Mouse (Mus musculus): ENCODE data around the gene Kif12. TPM values are rescaled to one million over a fixed set of nuclear protein-coding genes. Genes with fewer than 3 reads are reported as not detected.

Gene Kif12
- polyA plus RNA-seq (2015; fragmentation: Nextera tagmentation; extraction: Ambion mirVana): 31.6 and 39.0 TPM in 2 replicates

DNA sequence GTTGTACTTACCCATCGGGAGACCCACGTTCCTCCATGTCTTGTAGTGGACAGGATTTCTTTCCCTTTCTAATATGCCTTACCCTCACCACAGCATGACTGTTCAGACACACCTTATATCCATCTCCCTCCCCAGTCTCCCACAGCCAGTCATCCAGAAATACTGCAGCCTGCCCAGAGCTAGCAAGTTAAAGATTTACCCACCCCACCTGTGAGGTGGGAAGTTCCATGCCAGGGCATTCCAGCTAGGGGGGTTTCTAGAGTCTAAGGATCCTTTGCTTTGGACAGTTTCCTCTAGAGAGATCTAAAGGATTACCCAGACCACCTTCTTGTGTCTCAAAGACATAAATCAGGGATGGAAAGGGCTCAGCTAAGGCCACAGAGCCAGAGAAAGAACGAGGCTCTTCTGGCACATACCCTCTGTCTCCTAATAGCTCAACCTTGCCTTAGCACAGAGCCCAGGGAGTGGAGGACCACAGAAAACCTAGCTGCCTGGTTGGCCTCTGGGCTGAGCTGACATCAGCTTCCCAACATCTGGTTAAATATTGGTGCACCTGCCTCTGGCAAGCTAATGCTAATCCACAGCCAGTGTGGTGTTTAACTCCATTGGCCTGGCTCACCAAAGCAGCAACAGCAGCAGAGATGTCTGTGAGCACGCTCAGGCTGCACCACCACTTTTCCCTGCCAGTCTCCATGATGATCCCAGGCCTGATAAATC, at the start of gene Kif12:
Kif12 (minus strand) TSS at position 163 of the 717 bp plus-strand sequence.
- H3K9ac ChIP-seq: no peak within 1 kb of the TSS
- H3K4me3 ChIP-seq (replicated peaks): peak within 1 kb of the TSS; percentile 35
- no peaks in the 10 kb centered on the region for H3K36me3 ChIP-seq

GRCm38 (mm10) chr4:63221096-63221958, 49.4 kb upstream of the Kif12 start:
- Histone ChIP-seq H3K27me3 (replicated peaks) (no peaks in the 10 kb centered on the region), H3K4me1 (peaks cover 24% of the 10 kb centered on the region), H3K4me3 (replicated peaks) (no peak overlapping the region), H3K27ac (no peak overlapping the region), H3K9me3 (no peaks in the 10 kb centered on the region), H3K9ac (no peak overlapping the region), H3K36me3 (peaks cover 19% of the 10 kb centered on the region; the same call in 1 of the 2 replicates), H3K4me2 (no peak overlapping the region)
- ATAC-seq (ENCODE audit: insufficient read depth, low FRiP score, low read depth): no peak
- 73% methylated on average over 15 of the region's 15 CpGs for WGBS

More for the DNA sequence above, at the start of gene Kif12:
- peak within 1 kb of the TSS; percentile 80 for H3K27ac ChIP-seq
- no peaks in the 10 kb centered on the region for H3K4me1 ChIP-seq
- WGBS: 53% methylated on average over 4 of the region's 4 CpGs
- peak; percentile 95 for ATAC-seq (ENCODE audit: insufficient read depth, low FRiP score, low read depth)
- no peaks in the 10 kb centered on the region for H3K27me3 ChIP-seq (replicated peaks)
- no peaks in the 10 kb centered on the region for H3K9me3 ChIP-seq
- H3K4me2 ChIP-seq: peak within 1 kb of the TSS; percentile 48

GRCm38 (mm10) chr4:63219635-63220034, 47.7 kb upstream of the Kif12 start:
- peaks cover 17% of the 10 kb centered on the region for H3K4me1 ChIP-seq
- H3K27me3 ChIP-seq (replicated peaks): no peaks in the 10 kb centered on the region
- no peak overlapping the region for H3K27ac ChIP-seq
- ATAC-seq (ENCODE audit: insufficient read depth, low FRiP score, low read depth): no peak
- H3K4me3 ChIP-seq (replicated peaks): no peak overlapping the region
- H3K4me2 ChIP-seq: no peak overlapping the region
- peaks cover 19% of the 10 kb centered on the region; the same call in 1 of the 2 replicates for H3K36me3 ChIP-seq
- H3K9ac ChIP-seq: no peak overlapping the region
- H3K9me3 ChIP-seq: no peaks in the 10 kb centered on the region
- WGBS: 71% methylated on average over 6 of the region's 6 CpGs

GRCm38 (mm10) chr4:63219059-63219458, 47.1 kb upstream of the Kif12 start:
- 0 out of 2 replicates have a peak, but pooled peaks cover 15% of the 10 kb centered on the region for H3K36me3 ChIP-seq
- peaks cover 22% of the 10 kb centered on the region for H3K4me1 ChIP-seq
- H3K27me3 ChIP-seq (replicated peaks): no peaks in the 10 kb centered on the region; the same call in 1 of the 2 replicates
- no peak overlapping the region for H3K4me2 ChIP-seq
- ATAC-seq (ENCODE audit: insufficient read depth, low FRiP score, low read depth): no peak
- H3K4me3 ChIP-seq (replicated peaks): no peak overlapping the region
- no peak overlapping the region for H3K9ac ChIP-seq
- WGBS: 83% methylated on average over 3 of the region's 3 CpGs
- H3K9me3 ChIP-seq: no peaks in the 10 kb centered on the region
- H3K27ac ChIP-seq: no peak overlapping the region

- 69% methylated on average over 6 of the region's 6 CpGs for WGBS
- no peaks in the 10 kb centered on the region for H3K9me3 ChIP-seq
- H3K27ac ChIP-seq: 0 out of 2 replicates have a peak overlapping the region, but pooled peaks have one; percentile 41
- H3K27me3 ChIP-seq (replicated peaks): no peaks in the 10 kb centered on the region; the same call in 1 of the 2 replicates
- H3K4me3 ChIP-seq (replicated peaks): no peak overlapping the region; the same call in 1 of the 2 replicates
- no peak overlapping the region for H3K9ac ChIP-seq
- ATAC-seq (ENCODE audit: insufficient read depth, low FRiP score, low read depth): no peak
- H3K4me1 ChIP-seq: peaks cover 28% of the 10 kb centered on the region
- 0 out of 2 replicates have a peak, but pooled peaks cover 11% of the 10 kb centered on the region for H3K36me3 ChIP-seq
- peak overlapping the region; percentile 96 for H3K4me2 ChIP-seq
These were observed 45.6 kb upstream of the Kif12 start for GRCm38 (mm10) chr4:63217513-63217912.

- Histone ChIP-seq H3K4me2 (peak overlapping the region; percentile 96), H3K27ac (peak overlapping the region; percentile 79), H3K4me1 (peaks cover 28% of the 10 kb centered on the region), H3K4me3 (replicated peaks) (peak overlapping the region; percentile 83), H3K36me3 (0 out of 2 replicates have a peak, but pooled peaks cover 3% of the 10 kb centered on the region), H3K9ac (0 out of 2 replicates have a peak overlapping the region, but pooled peaks have one; percentile 88), H3K27me3 (replicated peaks) (no peaks in the 10 kb centered on the region; the same call in 1 of the 2 replicates), H3K9me3 (no peaks in the 10 kb centered on the region)
- ATAC-seq (ENCODE audit: insufficient read depth, low FRiP score, low read depth): peak; percentile 32; the same call in 1 of the 2 replicates
- WGBS: 14% methylated on average over 9 of the region's 9 CpGs
These were observed 44.6 kb upstream of the Kif12 start for GRCm38 (mm10) chr4:63216566-63216965.

GRCm38 (mm10) chr4:63215993-63216531, 44.1 kb upstream of the Kif12 start:
- Histone ChIP-seq H3K9ac (peak overlapping the region; percentile 88), H3K4me1 (peaks cover 28% of the 10 kb centered on the region), H3K27me3 (replicated peaks) (no peaks in the 10 kb centered on the region; the same call in 1 of the 2 replicates), H3K36me3 (no peaks in the 10 kb centered on the region), H3K27ac (peak overlapping the region; percentile 79), H3K9me3 (no peaks in the 10 kb centered on the region), H3K4me2 (peak overlapping the region; percentile 96), H3K4me3 (replicated peaks) (peak overlapping the region; percentile 83)
- ATAC-seq (ENCODE audit: insufficient read depth, low FRiP score, low read depth): peak; percentile 12; the same call in 1 of the 2 replicates
- 2% methylated on average over 24 of the region's 24 CpGs for WGBS

DNA sequence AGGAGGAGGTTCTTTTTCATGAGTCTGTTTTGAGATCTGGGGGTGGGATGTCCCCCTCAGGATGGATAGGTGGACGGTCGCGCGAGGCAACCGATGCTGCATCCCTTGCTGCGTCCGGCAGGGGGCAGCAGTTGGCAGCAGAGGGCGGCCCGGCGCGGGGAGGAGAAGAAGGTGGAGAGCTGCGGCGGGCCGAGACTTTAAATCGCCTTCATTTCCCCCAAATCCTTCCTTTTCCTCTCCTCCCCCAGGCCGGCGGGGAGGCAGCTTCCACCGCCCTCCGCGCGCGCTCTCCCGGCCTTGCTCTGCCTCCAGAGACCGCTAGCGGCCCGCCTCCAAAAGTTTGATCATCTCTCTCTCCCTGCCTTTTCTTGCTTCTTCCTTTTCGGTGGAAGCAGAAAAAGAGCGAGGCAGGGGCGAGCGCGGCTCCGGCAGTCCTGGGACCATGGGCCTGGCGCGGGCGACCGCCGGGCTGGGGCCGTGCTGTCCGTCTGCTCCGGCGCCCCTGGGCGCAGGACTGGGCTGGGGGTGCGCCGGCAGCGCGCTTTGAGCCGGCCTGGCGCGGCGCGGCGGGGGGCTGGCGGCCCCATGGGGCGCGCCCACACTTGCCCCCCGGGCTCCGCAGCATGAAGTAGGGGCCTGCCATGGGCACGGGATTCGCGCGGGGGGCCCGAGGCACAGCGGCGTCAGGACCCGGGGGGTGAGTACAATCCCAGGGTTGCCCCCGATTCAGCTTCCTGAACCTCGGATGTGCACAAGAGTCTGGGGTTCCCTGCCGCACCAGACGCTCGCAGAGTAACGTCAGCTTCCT, 43.5 kb upstream of the Kif12 start:
- Histone ChIP-seq H3K9ac (peak overlapping the region; percentile 88), H3K4me2 (peak overlapping the region; percentile 96), H3K27me3 (replicated peaks) (no peaks in the 10 kb centered on the region; the same call in 1 of the 2 replicates), H3K4me1 (peaks cover 28% of the 10 kb centered on the region), H3K27ac (peak overlapping the region; percentile 79), H3K36me3 (no peaks in the 10 kb centered on the region), H3K9me3 (no peaks in the 10 kb centered on the region), H3K4me3 (replicated peaks) (peak overlapping the region; percentile 83)
- WGBS: under 1% methylated on average over 69 of the region's 71 CpGs
- ATAC-seq (ENCODE audit: insufficient read depth, low FRiP score, low read depth): peak; percentile 19

DNA sequence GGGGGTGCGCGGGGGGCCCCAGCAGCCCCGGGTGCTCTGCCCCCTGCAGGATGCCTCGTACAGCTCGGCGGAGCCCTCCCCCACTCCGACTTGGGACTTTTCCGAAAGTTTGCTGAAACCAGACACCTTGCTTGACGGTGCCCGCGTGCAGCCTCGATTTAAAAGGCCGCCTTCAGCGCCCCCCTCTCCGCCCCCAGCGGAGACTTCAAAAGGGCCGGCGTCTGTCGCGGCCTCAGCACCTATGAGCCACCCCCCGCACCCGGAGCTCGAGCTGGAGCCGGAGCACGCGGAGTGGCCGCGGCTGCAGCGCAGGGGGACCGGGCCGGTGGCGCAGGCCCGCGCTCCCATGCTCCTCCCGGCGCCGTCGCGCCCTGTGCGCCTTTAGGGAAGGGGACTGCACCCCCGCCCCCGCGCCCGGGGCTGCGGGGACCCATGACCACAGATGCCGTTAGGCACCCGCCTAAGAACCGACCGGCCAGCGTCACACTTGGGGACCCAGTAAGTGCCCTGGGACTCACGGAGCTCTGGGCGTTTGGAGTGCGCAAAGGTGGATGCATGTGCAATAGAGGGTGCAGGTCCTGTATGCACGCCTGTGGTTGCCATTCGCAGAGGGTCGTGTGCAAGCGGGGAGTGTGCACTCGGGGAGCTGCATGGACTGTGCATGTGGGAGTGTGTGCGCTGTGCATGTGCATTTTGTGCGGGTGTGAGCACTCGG, 42.1 kb upstream of the Kif12 start, which contains the start of gene Col27a1:
Col27a1 (plus strand) TSS at position 98 of the 715 bp plus-strand sequence.
- H3K4me1 ChIP-seq: peaks cover 28% of the 10 kb centered on the region
- peak; percentile 29 for ATAC-seq (ENCODE audit: insufficient read depth, low FRiP score, low read depth)
- WGBS: under 1% methylated on average over 61 of the region's 61 CpGs
- H3K27me3 ChIP-seq (replicated peaks): no peaks in the 10 kb centered on the region; the same call in 1 of the 2 replicates
- H3K9ac ChIP-seq: peak within 1 kb of the TSS; percentile 30; the same call in 1 of the 2 replicates
- no peaks in the 10 kb centered on the region for H3K36me3 ChIP-seq
- H3K27ac ChIP-seq: 0 out of 2 replicates have a peak within 1 kb of the TSS, but pooled peaks have one; percentile 36
- H3K4me3 ChIP-seq (replicated peaks): peak within 1 kb of the TSS; percentile 83
- no peaks in the 10 kb centered on the region for H3K9me3 ChIP-seq
- peak within 1 kb of the TSS; percentile 96 for H3K4me2 ChIP-seq

DNA sequence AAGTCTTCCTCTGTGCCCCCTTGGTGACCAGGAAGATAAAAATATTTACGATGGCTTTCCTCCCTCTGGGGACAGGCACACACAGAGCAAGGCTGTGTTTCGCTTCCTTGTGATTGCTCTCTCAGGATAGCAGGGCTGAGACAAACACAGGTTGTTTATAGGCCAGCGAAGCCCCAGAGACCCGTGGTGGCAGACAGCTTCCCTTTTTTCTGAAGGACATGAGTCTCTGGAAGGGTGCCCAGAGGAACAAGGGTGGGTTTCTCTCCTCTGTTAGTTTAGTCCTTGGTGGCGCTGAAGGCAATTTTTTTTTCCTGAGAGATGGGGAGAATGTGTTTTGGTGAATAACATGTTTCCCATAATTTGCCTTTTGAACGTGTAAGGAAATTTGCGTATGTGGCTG, 33.7 kb upstream of the Kif12 start:
- WGBS: 61% methylated on average over 7 of the region's 7 CpGs
- no peak overlapping the region for H3K27ac ChIP-seq
- H3K36me3 ChIP-seq: no peaks in the 10 kb centered on the region
- H3K4me3 ChIP-seq (replicated peaks): no peak overlapping the region
- no peak for ATAC-seq (ENCODE audit: insufficient read depth, low FRiP score, low read depth)
- H3K4me2 ChIP-seq: no peak overlapping the region
- no peaks in the 10 kb centered on the region for H3K4me1 ChIP-seq
- H3K9ac ChIP-seq: no peak overlapping the region
- H3K9me3 ChIP-seq: no peaks in the 10 kb centered on the region
- H3K27me3 ChIP-seq (replicated peaks): no peaks in the 10 kb centered on the region
